Mouse (Mus musculus) midbrain, embryonic 10.5 days (tissue): ENCODE measurements around the gene Ssbp2. TPM values are rescaled to one million over a fixed set of nuclear protein-coding genes. Genes with fewer than 3 reads are reported as not detected.

ENCODE experiments used
- DNase-seq: peaks from one replicate; pipeline ENCODE4 v3.0.0-alpha.2; 2017; ENCODE audit warnings: low spot score
- H3K27ac ChIP-seq: fragments of 300-500 bp; sonication (generic); replicated peaks from 2 replicates; pipeline ENCODE4 v1.5.1; 2016; ENCODE audit warnings: mild to moderate bottlenecking
- H3K27me3 ChIP-seq: fragments of 300-500 bp; sonication (generic); 2 replicates; pipeline ENCODE4 v1.6.1; 2016; ENCODE audit warnings: low read depth, mild to moderate bottlenecking; ENCODE audit not compliant: poor library complexity, severe bottlenecking
- H3K36me3 ChIP-seq: fragments of 300-500 bp; sonication (generic); 2 replicates; pipeline ENCODE4 v1.6.1; 2016; ENCODE audit warnings: mild to moderate bottlenecking, moderate library complexity
- H3K4me1 ChIP-seq: fragments of 300-500 bp; sonication (generic); 2 replicates; pipeline ENCODE4 v1.6.1; 2016
- H3K4me3 ChIP-seq: fragments of 300-500 bp; sonication (generic); 2 replicates; pipeline ENCODE4 v1.5.1; 2016; ENCODE audit warnings: mild to moderate bottlenecking, moderate library complexity
- H3K9me3 ChIP-seq: fragments of 300-500 bp; sonication (generic); replicated peaks from 2 replicates; pipeline ENCODE4 v1.6.1; 2016; ENCODE audit warnings: mild to moderate bottlenecking
- WGBS: fragments of 180-500 bp; shearing (Covaris S2); methylation state at CpG from one replicate; pipeline ENCODE4 v1.1.7; 2016; 5-methylcytosine and 5-hydroxymethylcytosine counted together
- polyA plus RNA-seq: library from polyadenylated mRNA; unstranded; fragments of >200 nt; fragmentation: Nextera tagmentation; extraction: Ambion mirVana; gene quantifications from 2 replicates; pipeline ENCODE4 v1.2.1, GENCODE M21; 2016

Ssbp2 gene
- polyA plus RNA-seq, 1 experiment from 2014 or later: 148 TPM

DNA sequence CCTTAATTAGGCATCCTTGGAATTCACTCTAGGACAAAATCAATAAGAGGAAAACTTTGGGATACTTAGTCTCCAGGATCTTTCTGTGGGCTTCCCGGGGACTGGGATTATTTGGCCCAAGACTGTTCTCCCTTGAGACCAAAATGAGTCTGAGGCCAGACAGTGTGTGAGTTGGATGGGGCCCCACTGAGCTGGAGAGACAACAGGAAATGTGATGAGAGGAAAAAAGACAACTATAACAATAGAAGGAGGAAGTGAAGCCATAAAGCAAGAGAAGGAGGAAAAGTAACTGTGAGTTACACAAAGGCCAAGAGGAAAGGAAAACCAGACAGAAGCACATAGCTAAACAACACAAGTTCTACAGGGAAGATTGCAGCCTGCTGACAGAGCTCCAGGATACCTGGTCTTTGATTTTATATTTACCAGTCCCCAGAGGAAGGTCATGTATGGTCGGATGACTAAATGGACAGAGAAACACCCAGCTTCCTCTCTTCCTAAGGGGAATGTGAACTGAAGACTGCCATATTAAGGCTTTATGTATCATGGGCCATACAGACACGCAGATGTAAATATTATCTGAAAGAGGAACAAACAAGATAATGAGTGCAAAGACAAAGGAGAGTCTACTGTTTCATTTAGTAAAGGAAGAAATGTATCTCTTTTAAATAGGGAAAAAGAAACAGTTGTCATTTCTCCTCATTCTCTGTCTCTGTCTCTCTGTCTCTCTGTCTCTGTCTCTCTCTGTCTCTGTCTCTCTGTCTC lies 8.5 kb upstream of the Ssbp2 start:
- H3K9me3 ChIP-seq: no peaks in the 10 kb centered on the region
- no peaks in the 10 kb centered on the region for H3K36me3 ChIP-seq
- WGBS: 71% methylated on average over 3 of the region's 3 CpGs
- no peak overlapping the region for H3K4me3 ChIP-seq
- no peak overlapping the region for H3K27ac ChIP-seq
- H3K4me1 ChIP-seq: peaks cover 5% of the 10 kb centered on the region; the same call in 1 of the 2 replicates
- no peak for DNase-seq
- no peaks in the 10 kb centered on the region for H3K27me3 ChIP-seq

DNA sequence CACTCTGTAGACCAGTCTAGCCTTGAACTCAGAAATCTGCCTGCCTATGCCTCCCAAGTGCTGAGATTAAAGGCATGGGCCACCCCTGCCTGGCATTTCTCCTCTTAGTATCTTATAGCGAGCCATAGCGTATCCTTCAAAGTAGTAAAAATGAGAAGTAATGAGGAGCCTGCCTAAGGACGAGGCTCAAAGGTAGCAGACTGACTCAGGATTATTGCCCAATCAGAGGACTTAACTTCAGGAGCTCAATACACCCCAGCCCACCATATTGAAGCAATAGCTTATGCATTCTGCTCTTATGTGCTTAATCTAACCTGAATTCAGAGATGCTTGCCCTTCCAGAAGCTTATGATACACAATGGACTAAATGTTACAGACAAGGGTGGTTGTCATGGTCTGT lies 7.8 kb upstream of the Ssbp2 start:
- no peaks in the 10 kb centered on the region for H3K36me3 ChIP-seq
- no peak for DNase-seq
- no peak overlapping the region for H3K4me3 ChIP-seq
- 92% methylated on average over 3 of the region's 3 CpGs for WGBS
- peaks cover 5% of the 10 kb centered on the region; the same call in 1 of the 2 replicates for H3K4me1 ChIP-seq
- H3K27ac ChIP-seq: no peak overlapping the region
- H3K9me3 ChIP-seq: no peaks in the 10 kb centered on the region
- no peaks in the 10 kb centered on the region for H3K27me3 ChIP-seq

DNA sequence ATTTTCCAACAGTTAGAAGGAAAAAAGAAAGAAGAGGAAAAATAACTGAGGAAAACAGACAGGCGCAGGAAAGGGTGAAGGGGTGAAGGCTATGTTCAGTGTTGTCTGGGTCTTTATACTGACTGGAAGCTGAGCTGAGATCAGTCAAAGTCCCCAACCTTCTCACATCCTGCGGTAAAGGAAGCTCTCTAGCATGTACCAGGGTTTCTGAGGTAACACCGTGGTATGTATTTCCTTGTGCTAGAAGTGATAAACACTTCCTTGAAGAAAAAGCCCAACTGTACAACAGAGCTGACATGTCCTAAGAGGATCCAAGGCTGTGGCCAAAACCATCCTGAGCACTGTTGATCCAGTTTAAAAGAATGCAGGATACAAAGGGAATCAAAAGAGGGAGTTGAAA lies 6.8 kb upstream of the Ssbp2 start:
- H3K36me3 ChIP-seq: no peaks in the 10 kb centered on the region
- 86% methylated on average over 3 of the region's 3 CpGs for WGBS
- H3K4me1 ChIP-seq: peaks cover 7% of the 10 kb centered on the region
- H3K9me3 ChIP-seq: no peaks in the 10 kb centered on the region
- DNase-seq: no peak
- H3K27me3 ChIP-seq: no peaks in the 10 kb centered on the region
- H3K4me3 ChIP-seq: no peak overlapping the region
- no peak overlapping the region for H3K27ac ChIP-seq

DNA sequence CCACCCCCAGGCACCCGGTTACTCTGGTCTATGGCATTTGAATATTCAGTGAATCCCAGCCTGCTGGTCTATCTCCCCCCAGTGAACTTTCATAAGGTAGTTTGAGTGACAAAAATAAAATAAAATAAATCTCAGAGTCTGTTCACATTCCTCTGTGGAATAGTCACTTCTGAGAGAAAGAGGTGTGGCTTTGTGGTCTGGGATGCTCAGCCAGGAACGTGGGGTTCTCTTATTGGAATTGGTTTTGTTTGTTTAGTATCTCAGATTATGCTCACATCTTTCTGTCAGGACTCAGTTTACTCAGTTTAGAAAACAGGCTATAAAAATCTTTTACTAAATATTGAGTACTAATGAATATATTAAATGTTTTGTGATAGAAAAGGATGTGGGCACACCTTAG lies 4.0 kb upstream of the Ssbp2 start:
- Histone ChIP-seq H3K27me3 (no peaks in the 10 kb centered on the region), H3K27ac (no peak overlapping the region), H3K4me3 (no peak overlapping the region), H3K4me1 (peaks cover 31% of the 10 kb centered on the region), H3K36me3 (no peaks in the 10 kb centered on the region), H3K9me3 (no peaks in the 10 kb centered on the region)
- 56% methylated on average over 2 of the region's 2 CpGs for WGBS
- DNase-seq: no peak

DNA sequence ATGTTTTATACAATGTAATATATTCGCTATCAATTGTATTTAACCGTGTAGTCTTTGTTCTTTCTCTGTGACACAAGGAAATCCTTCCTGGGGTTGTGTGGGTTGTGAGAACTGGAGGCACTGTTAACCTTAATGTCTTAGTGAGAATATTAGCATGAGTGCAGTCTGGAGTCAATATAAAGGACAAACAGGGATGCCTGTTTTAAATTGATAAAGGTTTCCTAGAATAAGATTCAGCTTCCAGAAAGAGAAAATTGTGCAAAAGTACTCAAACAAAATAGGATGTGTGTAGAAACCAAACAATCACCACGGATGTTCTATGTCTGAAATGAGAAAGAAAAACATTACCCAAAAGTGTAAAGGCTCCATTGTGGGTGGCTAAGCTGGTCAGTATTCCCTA lies 3.3 kb upstream of the Ssbp2 start:
- Histone ChIP-seq H3K9me3 (no peaks in the 10 kb centered on the region), H3K4me3 (no peak overlapping the region), H3K27ac (no peak overlapping the region), H3K36me3 (no peaks in the 10 kb centered on the region), H3K4me1 (peaks cover 26% of the 10 kb centered on the region), H3K27me3 (no peaks in the 10 kb centered on the region)
- WGBS: 78% methylated on average over 3 of the region's 3 CpGs
- DNase-seq: no peak

DNA sequence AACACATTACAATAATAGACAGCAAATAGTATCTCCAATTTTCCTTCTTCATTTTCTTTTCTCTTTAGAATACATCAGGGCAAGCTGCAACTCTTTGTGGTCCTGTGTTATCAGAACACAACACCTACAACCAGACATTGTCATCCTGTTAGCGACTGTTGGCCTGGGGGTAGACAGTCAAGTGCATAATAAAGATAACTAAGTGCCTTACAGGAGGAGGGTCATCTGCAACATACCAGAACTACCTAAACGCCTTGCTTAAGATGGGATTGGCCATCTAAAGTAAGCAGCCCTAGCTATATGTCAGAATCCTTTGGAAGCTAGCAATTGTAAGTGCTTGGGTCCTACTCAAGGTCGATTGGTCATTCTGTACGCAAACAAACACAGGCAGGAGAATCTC lies 2.1 kb upstream of the Ssbp2 start:
- no peaks in the 10 kb centered on the region for H3K36me3 ChIP-seq
- H3K27ac ChIP-seq: no peak overlapping the region
- no peaks in the 10 kb centered on the region for H3K9me3 ChIP-seq
- no peak for DNase-seq
- no peaks in the 10 kb centered on the region for H3K27me3 ChIP-seq
- no peak overlapping the region for H3K4me3 ChIP-seq
- 77% methylated on average over 4 of the region's 4 CpGs for WGBS
- H3K4me1 ChIP-seq: peaks cover 37% of the 10 kb centered on the region

DNA sequence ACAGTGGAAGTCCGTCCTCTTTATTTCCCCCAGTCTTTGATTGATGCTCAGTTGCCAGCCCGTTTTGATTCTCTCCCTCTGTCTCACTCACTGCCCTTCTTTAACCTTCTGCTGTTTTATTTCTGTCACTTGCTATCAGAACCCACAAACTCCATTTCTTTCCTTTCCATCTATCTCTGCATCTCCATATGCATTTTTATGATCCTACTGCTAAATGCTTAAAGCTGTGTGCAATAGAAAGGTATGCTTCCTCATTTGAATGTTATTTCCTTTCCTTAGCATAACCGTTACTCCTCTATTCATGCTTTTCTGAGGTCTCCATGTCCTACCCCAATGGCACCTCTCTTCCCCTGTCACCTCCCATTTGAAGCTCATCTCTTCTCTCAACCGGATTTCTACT lies 594 bp upstream of the Ssbp2 start:
- no peak overlapping the region for H3K4me3 ChIP-seq
- H3K27me3 ChIP-seq: no peaks in the 10 kb centered on the region
- 33% methylated on average over 4 of the region's 4 CpGs for WGBS
- peaks cover 47% of the 10 kb centered on the region for H3K4me1 ChIP-seq
- no peaks in the 10 kb centered on the region for H3K9me3 ChIP-seq
- no peak for DNase-seq
- H3K27ac ChIP-seq: peak overlapping the region; percentile 98
- no peaks in the 10 kb centered on the region for H3K36me3 ChIP-seq

DNA sequence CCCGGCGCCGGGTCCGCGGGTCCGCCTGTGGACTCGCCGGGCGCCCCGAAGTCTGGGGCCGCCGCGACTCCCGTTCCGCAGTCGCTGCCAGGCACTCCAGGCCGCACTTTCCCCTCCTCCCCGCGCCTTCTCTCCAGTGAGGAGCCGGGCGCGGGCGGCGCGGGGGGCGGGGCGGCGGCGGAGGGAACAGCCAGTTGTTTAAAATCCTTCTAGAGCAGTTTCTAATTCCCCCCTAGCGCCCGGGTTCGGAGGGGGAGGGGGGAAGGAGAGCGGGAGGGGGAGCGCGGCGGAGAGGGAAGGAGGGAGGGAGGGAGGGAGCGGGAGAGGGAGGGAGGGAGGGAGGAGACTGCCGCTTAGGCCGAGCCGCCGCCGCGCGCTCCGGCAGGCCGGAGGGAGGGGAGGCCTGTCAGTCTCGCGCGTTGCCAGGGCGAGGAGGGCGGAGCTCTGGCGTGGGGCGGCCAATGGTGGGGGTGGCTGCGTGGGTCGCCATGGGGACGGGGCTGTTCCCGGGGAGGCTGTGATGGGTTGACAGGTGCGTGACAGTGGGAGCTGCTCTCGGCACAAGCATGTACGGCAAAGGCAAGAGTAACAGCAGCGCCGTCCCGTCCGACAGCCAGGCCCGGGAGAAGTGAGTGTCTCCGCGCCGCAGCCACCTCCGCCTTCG lies 670 bp downstream of the Ssbp2 start:
- Histone ChIP-seq H3K27ac (peak overlapping the region; percentile 98), H3K4me3 (peak overlapping the region; percentile 97), H3K4me1 (peaks cover 47% of the 10 kb centered on the region), H3K27me3 (no peaks in the 10 kb centered on the region), H3K9me3 (no peaks in the 10 kb centered on the region), H3K36me3 (no peaks in the 10 kb centered on the region)
- WGBS: under 1% methylated on average over 49 of the region's 70 CpGs
- DNase-seq: peak; percentile 99

DNA sequence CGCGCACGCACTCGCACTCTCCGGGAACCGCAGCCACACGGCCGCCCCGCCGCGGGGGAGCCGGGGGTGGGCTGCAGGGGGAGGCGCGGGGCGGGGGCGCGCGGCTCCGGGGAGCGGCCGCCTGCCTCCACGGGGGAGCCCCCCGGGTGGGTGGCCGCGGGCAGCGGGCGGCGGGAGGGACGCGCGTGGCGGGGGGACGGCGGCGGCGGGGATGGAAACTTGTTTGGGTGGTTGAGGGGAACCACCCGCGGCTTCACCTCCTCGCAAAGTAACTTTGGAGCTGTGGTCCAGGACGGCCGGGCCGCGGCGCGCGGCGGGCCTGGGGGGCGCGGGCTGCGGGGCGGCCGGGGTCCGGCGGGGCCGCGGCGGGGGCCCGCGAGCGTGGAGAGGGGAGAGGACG lies 1.2 kb downstream of the Ssbp2 start:
- H3K4me1 ChIP-seq: peaks cover 47% of the 10 kb centered on the region
- peak overlapping the region; percentile 97 for H3K4me3 ChIP-seq
- H3K9me3 ChIP-seq: no peaks in the 10 kb centered on the region
- under 1% methylated on average over 44 of the region's 61 CpGs for WGBS
- no peak for DNase-seq
- H3K36me3 ChIP-seq: no peaks in the 10 kb centered on the region
- peak overlapping the region; percentile 98 for H3K27ac ChIP-seq
- H3K27me3 ChIP-seq: no peaks in the 10 kb centered on the region

DNA sequence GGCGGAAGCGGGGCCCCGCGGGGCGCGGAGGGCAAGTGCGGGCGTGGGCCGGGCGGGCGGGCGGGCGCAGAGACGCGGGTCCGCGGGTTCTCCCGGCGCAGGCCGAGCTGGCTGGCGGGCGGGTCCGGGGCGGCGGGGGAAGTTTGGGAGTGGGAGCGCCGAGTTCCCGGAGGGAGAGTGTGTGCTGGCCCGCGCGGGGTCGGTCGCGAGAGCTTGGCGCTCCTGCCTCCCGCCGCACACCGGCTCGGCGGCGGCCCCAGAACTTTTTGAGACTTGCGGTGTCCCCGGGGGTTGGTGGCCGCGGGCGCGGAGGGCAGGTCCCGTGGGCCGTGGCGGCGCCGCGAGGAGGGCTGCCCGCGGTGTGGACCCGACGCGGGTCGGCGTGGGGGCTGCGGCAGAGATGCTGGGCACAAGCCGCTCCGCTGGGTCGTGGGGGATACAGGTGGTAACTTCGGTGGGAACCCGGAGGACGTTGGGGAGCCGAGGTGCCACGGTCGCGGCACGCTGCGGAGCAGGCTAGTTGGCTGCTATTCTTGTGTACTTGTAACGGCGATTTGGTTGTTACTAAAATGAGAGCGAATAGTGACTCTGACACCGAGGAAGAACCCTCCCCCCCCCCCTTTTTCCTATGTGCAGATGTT lies 1.7 kb downstream of the Ssbp2 start:
- Histone ChIP-seq H3K9me3 (no peaks in the 10 kb centered on the region), H3K36me3 (no peaks in the 10 kb centered on the region), H3K4me3 (peak overlapping the region; percentile 97), H3K4me1 (peaks cover 47% of the 10 kb centered on the region), H3K27me3 (no peaks in the 10 kb centered on the region), H3K27ac (peak overlapping the region; percentile 98)
- under 1% methylated on average over 64 of the region's 77 CpGs for WGBS
- DNase-seq: peak; percentile 56

DNA sequence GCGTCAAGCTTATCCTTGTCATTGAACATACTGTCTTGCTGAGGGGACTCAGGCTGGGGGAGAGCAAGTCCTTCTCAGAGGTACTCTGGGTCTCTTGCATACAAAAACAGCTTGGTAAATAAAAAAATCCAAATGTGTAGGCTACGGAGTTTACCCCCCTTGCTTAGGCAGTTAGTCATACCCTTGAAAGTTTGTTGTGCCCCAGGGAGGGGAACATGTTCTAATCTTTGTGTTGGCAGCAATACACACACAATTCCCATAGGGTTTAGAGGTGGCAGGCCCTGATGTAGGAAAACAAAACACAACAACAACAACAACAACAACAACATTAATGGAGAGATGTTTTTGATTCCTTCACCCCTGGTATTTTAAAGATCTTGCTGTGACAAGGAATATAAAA lies 2.3 kb downstream of the Ssbp2 start:
- peak overlapping the region; percentile 97 for H3K4me3 ChIP-seq
- no peak for DNase-seq
- H3K9me3 ChIP-seq: no peaks in the 10 kb centered on the region
- 2% methylated on average over 2 of the region's 2 CpGs for WGBS
- H3K27me3 ChIP-seq: no peaks in the 10 kb centered on the region
- no peaks in the 10 kb centered on the region for H3K36me3 ChIP-seq
- peak overlapping the region; percentile 98 for H3K27ac ChIP-seq
- peaks cover 47% of the 10 kb centered on the region for H3K4me1 ChIP-seq

DNA sequence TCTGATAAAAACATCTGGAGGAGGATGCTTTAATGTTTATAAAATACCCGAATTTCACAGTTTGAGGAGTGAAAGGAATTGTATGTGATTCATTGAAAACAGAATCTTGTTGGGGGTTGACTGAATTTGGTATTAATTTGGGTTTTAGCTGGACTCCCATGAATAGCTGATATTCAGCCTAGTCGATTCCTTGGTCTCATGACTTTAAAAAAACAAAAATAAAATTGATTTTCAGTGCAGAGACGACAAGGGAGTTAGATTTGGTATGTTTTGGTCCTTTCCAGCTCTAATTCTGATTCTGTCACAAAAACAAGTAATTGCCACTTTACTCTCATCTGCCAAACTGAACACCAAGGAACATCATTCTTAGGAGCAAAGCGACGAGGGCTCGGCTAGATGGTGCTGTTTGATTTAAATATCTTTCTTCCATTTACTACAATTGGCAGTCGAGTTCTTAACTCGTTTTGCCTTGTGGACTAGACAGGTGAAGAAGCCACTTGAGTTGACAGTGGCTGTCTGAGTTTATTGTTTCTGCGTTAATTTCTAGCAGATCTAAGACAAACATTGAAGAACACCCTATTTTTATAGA lies 2.9 kb downstream of the Ssbp2 start:
- Histone ChIP-seq H3K4me1 (peaks cover 47% of the 10 kb centered on the region), H3K4me3 (peak overlapping the region; percentile 97), H3K36me3 (no peaks in the 10 kb centered on the region), H3K9me3 (no peaks in the 10 kb centered on the region), H3K27ac (no peak overlapping the region), H3K27me3 (no peaks in the 10 kb centered on the region)
- 38% methylated on average over 9 of the region's 9 CpGs for WGBS
- no peak for DNase-seq
